Mouse (Mus musculus) forebrain, embryonic 12.5 days (tissue): Measurements from ENCODE around the gene Apobr. TPM values are rescaled to one million over a fixed set of nuclear protein-coding genes. Genes with fewer than 3 reads are reported as not detected.

Experiments
- ATAC-seq: fragments of 200-750 bp; cut with Nextera tagmentation; 2 replicates; pipeline ENCODE4 v1.8.0; 2017; ENCODE audit warnings: moderate TSS enrichment; ENCODE audit not compliant: low FRiP score
- H3K27ac ChIP-seq: fragments of 300-500 bp; sonication (generic); 2 replicates; pipeline ENCODE4 v1.5.1; 2016; ENCODE audit warnings: mild to moderate bottlenecking
- H3K27me3 ChIP-seq: fragments of 300-500 bp; sonication (generic); 2 replicates; pipeline ENCODE4 v1.6.1; 2016; ENCODE audit warnings: mild to moderate bottlenecking
- H3K36me3 ChIP-seq: fragments of 300-500 bp; sonication (generic); replicated peaks from 2 replicates; pipeline ENCODE4 v1.6.1; 2016; ENCODE audit warnings: mild to moderate bottlenecking
- H3K4me1 ChIP-seq: fragments of 300-500 bp; sonication (generic); 2 replicates; pipeline ENCODE4 v1.6.1; 2016
- H3K4me2 ChIP-seq: fragments of 300-500 bp; sonication (generic); 2 replicates; pipeline ENCODE4 v1.6.1; 2016; ENCODE audit warnings: mild to moderate bottlenecking, moderate library complexity
- H3K4me3 ChIP-seq: fragments of 300-500 bp; sonication (generic); replicated peaks from 2 replicates; pipeline ENCODE4 v1.5.1; 2016; ENCODE audit warnings: mild to moderate bottlenecking
- H3K9ac ChIP-seq: fragments of 300-500 bp; sonication (generic); 2 replicates; pipeline ENCODE4 v1.6.1; 2016; ENCODE audit warnings: mild to moderate bottlenecking
- H3K9me3 ChIP-seq: fragments of 300-500 bp; sonication (generic); 2 replicates; pipeline ENCODE4 v1.6.1; 2016
- WGBS: fragments of 180-500 bp; shearing (Covaris S2); methylation state at CpG from one replicate; pipeline ENCODE4 v1.1.7; 2016; 5-methylcytosine and 5-hydroxymethylcytosine counted together
- polyA plus RNA-seq: library from polyadenylated mRNA; unstranded; fragments of >200 nt; fragmentation: Nextera tagmentation; extraction: Ambion mirVana; gene quantifications from 2 replicates; pipeline ENCODE4 v1.2.1, GENCODE M21; 2016

The Apobr gene
- polyA plus RNA-seq, 1 experiment from 2014 or later: 0.52 TPM

GRCm38 (mm10) chr7:126602650-126603049, 17.9 kb downstream of the Apobr start:
- no peak overlapping the region for H3K9ac ChIP-seq
- H3K4me2 ChIP-seq: no peak overlapping the region
- no peaks in the 10 kb centered on the region for H3K9me3 ChIP-seq
- no peaks in the 10 kb centered on the region for H3K4me1 ChIP-seq
- H3K4me3 ChIP-seq: no peak overlapping the region
- no peaks in the 10 kb centered on the region for H3K27me3 ChIP-seq
- ATAC-seq: no peak
- 91% methylated on average over 3 of the region's 3 CpGs for WGBS
- no peaks in the 10 kb centered on the region for H3K36me3 ChIP-seq
- H3K27ac ChIP-seq: no peak overlapping the region

DNA sequence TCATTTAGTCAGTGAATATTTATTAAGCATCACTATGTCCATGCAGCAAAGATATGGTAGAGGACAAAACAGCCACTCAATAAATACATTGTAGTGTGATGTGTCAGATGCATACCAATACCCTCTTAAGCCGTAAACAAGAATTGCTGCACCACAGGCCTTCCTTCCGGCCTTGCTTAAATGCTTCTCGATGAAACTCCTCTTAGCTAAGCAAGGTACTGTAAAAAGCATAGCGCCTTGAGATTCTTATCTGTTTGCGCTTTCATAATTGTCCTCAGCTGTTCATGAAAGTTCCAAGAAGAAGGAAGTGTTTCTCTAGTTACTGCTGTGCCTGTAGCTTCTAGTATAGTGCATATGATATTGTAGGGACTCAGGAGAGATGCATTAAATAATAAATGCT, 21.9 kb downstream of the Apobr start:
- Histone ChIP-seq H3K4me3 (no peak overlapping the region), H3K9me3 (no peaks in the 10 kb centered on the region), H3K4me1 (no peaks in the 10 kb centered on the region), H3K4me2 (no peak overlapping the region), H3K9ac (no peak overlapping the region), H3K27me3 (no peaks in the 10 kb centered on the region), H3K36me3 (no peaks in the 10 kb centered on the region), H3K27ac (no peak overlapping the region)
- ATAC-seq: no peak
- 84% methylated on average over 5 of the region's 5 CpGs for WGBS

GRCm38 (mm10) chr7:126607064-126607463, 22.3 kb downstream of the Apobr start:
- no peak for ATAC-seq
- Histone ChIP-seq H3K4me3 (no peak overlapping the region), H3K36me3 (no peaks in the 10 kb centered on the region), H3K9ac (no peak overlapping the region), H3K27me3 (no peaks in the 10 kb centered on the region), H3K4me1 (no peaks in the 10 kb centered on the region), H3K27ac (no peak overlapping the region), H3K4me2 (no peak overlapping the region), H3K9me3 (no peaks in the 10 kb centered on the region)
- 78% methylated on average over 3 of the region's 3 CpGs for WGBS

- no peaks in the 10 kb centered on the region for H3K9me3 ChIP-seq
- no peaks in the 10 kb centered on the region for H3K4me1 ChIP-seq
- no peaks in the 10 kb centered on the region for H3K36me3 ChIP-seq
- H3K4me3 ChIP-seq: no peak overlapping the region
- H3K27ac ChIP-seq: no peak overlapping the region
- no peak overlapping the region for H3K4me2 ChIP-seq
- no peak overlapping the region for H3K9ac ChIP-seq
- no peaks in the 10 kb centered on the region for H3K27me3 ChIP-seq
- ATAC-seq: no peak
- 82% methylated on average over 5 of the region's 5 CpGs for WGBS
Measured at GRCm38 (mm10) chr7:126607796-126608195, 23.1 kb downstream of the Apobr start.

DNA sequence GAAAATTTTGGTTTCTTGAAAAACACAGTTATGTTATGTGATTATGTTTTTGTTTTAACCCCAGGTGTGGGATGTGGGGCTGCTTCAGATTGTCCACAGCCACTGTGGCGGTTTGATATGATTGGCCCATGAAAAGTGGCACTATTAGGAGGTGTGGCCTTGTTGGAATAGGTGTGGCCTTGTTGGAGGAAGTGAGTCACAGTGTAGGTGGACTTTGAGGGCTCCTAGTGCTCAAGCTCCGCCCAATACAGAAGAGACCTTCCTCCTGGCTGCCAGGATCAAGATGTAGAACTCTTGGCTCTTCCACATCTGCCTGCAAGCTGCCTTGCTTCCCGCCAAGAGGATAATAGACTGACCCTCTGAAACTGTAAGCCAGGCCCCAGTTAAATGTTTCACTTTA, 28.0 kb downstream of the Apobr start:
- no peaks in the 10 kb centered on the region for H3K9me3 ChIP-seq
- H3K4me3 ChIP-seq: no peak overlapping the region
- H3K27ac ChIP-seq: no peak overlapping the region
- WGBS: 84% methylated on average over 3 of the region's 3 CpGs
- ATAC-seq: no peak
- no peaks in the 10 kb centered on the region for H3K4me1 ChIP-seq
- H3K36me3 ChIP-seq: no peaks in the 10 kb centered on the region
- H3K4me2 ChIP-seq: no peak overlapping the region
- no peaks in the 10 kb centered on the region; the same call in 1 of the 2 replicates for H3K27me3 ChIP-seq
- no peak overlapping the region for H3K9ac ChIP-seq

GRCm38 (mm10) chr7:126616707-126617106, 32.0 kb downstream of the Apobr start:
- no peak overlapping the region for H3K9ac ChIP-seq
- no peaks in the 10 kb centered on the region for H3K36me3 ChIP-seq
- H3K27ac ChIP-seq: no peak overlapping the region
- H3K4me3 ChIP-seq: no peak overlapping the region
- 78% methylated on average over 3 of the region's 3 CpGs for WGBS
- no peaks in the 10 kb centered on the region for H3K4me1 ChIP-seq
- H3K27me3 ChIP-seq: no peaks in the 10 kb centered on the region; the same call in 1 of the 2 replicates
- H3K4me2 ChIP-seq: no peak overlapping the region
- ATAC-seq: no peak
- H3K9me3 ChIP-seq: no peaks in the 10 kb centered on the region

- no peak for ATAC-seq
- Histone ChIP-seq H3K4me3 (no peak overlapping the region), H3K27ac (no peak overlapping the region), H3K9ac (no peak overlapping the region), H3K4me2 (no peak overlapping the region), H3K36me3 (no peaks in the 10 kb centered on the region), H3K27me3 (no peaks in the 10 kb centered on the region; the same call in 1 of the 2 replicates), H3K4me1 (peaks cover 5% of the 10 kb centered on the region; the same call in 1 of the 2 replicates), H3K9me3 (no peaks in the 10 kb centered on the region)
- 80% methylated on average over 10 of the region's 10 CpGs for WGBS
Measured at GRCm38 (mm10) chr7:126619559-126620275, 35.0 kb downstream of the Apobr start.

- ATAC-seq: no peak
- H3K9ac ChIP-seq: no peak overlapping the region
- no peaks in the 10 kb centered on the region for H3K36me3 ChIP-seq
- no peak overlapping the region for H3K27ac ChIP-seq
- H3K4me3 ChIP-seq: no peak overlapping the region
- no peak overlapping the region for H3K4me2 ChIP-seq
- WGBS: 88% methylated on average over 9 of the region's 9 CpGs
- H3K9me3 ChIP-seq: no peaks in the 10 kb centered on the region
- no peaks in the 10 kb centered on the region; the same call in 1 of the 2 replicates for H3K27me3 ChIP-seq
- peaks cover 5% of the 10 kb centered on the region; the same call in 1 of the 2 replicates for H3K4me1 ChIP-seq
Measured at GRCm38 (mm10) chr7:126621452-126622359, 37.0 kb downstream of the Apobr start.

DNA sequence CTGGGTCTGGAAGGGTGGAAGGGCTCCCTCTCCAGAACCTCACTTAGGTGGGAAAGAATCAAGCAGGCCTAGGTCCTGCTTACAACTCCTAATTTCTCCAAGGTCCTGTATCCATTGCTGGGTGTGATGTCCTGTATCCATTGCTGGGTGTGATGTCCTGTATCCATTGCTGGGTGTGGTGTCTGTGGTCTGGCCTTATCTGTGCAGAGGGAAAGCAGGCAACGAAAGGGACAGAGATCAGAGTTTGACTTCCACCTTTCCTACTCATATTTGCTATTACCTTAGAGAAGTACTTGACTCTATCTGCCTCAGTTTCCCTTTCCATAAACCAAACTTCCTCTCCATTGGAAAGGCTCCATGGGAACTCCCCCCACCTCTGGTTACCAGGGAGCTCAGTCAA, 38.6 kb downstream of the Apobr start:
- ATAC-seq: no peak
- no peak overlapping the region for H3K27ac ChIP-seq
- 90% methylated on average over 1 of the region's 1 CpGs for WGBS

GRCm38 (mm10) chr7:126624774-126625173, 40.0 kb downstream of the Apobr start:
- H3K4me3 ChIP-seq: no peak overlapping the region
- H3K36me3 ChIP-seq: no peaks in the 10 kb centered on the region
- no peak overlapping the region for H3K9ac ChIP-seq
- WGBS: 75% methylated on average over 16 of the region's 16 CpGs
- no peaks in the 10 kb centered on the region for H3K27me3 ChIP-seq
- H3K27ac ChIP-seq: no peak overlapping the region
- H3K4me1 ChIP-seq: peaks cover 5% of the 10 kb centered on the region; the same call in 1 of the 2 replicates
- no peak overlapping the region for H3K4me2 ChIP-seq
- H3K9me3 ChIP-seq: no peaks in the 10 kb centered on the region
- ATAC-seq: no peak

More for the DNA sequence above, 38.6 kb downstream of the Apobr start:
- no peak overlapping the region for H3K4me3 ChIP-seq
- H3K4me1 ChIP-seq: peaks cover 5% of the 10 kb centered on the region; the same call in 1 of the 2 replicates
- no peaks in the 10 kb centered on the region for H3K27me3 ChIP-seq
- no peak overlapping the region for H3K4me2 ChIP-seq
- H3K9ac ChIP-seq: no peak overlapping the region
- no peaks in the 10 kb centered on the region for H3K9me3 ChIP-seq
- H3K36me3 ChIP-seq: no peaks in the 10 kb centered on the region

DNA sequence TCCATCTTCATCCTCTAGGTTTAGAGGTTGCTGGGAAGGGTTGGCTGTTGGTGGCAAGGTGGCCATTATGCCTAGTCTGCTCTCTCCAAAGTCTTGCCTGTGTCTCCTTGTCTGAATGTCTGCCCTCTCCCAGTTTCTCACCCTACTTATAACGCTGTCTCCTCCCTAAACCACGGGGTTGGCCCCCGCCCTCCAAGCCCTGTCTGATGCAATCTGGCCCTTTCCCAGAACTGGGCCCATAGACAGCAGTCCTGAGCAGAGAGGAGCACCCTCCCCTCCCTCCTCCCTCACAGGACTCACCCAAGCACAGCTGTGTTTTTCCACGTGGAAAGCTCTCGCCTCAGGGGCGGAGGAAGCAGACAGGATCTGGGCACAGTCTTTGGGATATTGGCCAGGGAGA, 40.6 kb downstream of the Apobr start:
- H3K27me3 ChIP-seq: no peaks in the 10 kb centered on the region
- no peaks in the 10 kb centered on the region for H3K36me3 ChIP-seq
- H3K4me3 ChIP-seq: no peak overlapping the region
- 69% methylated on average over 6 of the region's 6 CpGs for WGBS
- no peak overlapping the region for H3K9ac ChIP-seq
- peaks cover 5% of the 10 kb centered on the region; the same call in 1 of the 2 replicates for H3K4me1 ChIP-seq
- H3K27ac ChIP-seq: no peak overlapping the region
- ATAC-seq: no peak
- H3K4me2 ChIP-seq: no peak overlapping the region
- no peaks in the 10 kb centered on the region for H3K9me3 ChIP-seq

DNA sequence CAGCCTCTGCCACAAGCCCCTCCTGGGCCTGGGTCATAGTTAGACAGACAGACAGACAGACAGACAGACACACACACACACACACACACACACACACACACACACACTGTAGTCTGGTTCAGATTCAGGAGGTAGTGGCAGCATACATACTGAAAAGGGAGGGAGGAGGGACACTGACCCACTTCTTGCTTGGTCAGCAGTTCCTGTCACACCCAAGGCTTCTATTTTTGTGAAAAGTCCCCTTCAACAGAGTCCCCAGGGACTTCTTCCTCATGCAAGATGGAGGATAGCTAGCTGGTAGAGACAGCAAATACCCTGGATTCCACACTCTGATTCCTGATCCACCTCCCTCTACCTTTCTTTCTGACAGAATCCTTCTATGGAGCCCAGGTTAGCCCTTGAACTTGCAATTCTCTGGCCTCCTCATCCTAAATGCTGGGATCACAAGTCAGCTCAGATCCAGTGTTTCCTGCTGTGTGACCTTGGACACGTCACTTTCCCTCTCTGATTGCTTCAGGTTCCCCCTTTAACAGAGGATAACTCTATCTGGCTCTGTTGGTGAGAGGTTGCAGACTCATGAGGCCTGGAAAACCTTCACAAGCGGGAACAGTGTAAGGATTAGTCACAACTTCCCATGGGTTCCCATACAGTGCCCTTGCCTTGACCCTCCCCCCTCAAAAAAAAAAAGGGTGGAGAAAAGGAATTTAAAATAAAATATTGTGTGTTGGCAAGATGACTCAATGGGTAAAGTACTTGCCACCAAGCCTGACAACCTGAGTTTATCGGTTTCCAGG, 41.3 kb downstream of the Apobr start:
- Histone ChIP-seq H3K27me3 (no peaks in the 10 kb centered on the region), H3K36me3 (no peaks in the 10 kb centered on the region), H3K27ac (no peak overlapping the region), H3K4me2 (no peak overlapping the region), H3K4me1 (peaks cover 5% of the 10 kb centered on the region; the same call in 1 of the 2 replicates), H3K4me3 (no peak overlapping the region), H3K9me3 (no peaks in the 10 kb centered on the region), H3K9ac (no peak overlapping the region)
- no peak for ATAC-seq
- 79% methylated on average over 3 of the region's 3 CpGs for WGBS
